Mouse (Mus musculus): ENCODE data around the gene Bloc1s5. TPM values are rescaled to one million over a fixed set of nuclear protein-coding genes. Genes with fewer than 3 reads are reported as not detected.

The Bloc1s5 gene
- polyA plus RNA-seq, 1 experiment from 2014 or later, result 20.8 TPM

DNA sequence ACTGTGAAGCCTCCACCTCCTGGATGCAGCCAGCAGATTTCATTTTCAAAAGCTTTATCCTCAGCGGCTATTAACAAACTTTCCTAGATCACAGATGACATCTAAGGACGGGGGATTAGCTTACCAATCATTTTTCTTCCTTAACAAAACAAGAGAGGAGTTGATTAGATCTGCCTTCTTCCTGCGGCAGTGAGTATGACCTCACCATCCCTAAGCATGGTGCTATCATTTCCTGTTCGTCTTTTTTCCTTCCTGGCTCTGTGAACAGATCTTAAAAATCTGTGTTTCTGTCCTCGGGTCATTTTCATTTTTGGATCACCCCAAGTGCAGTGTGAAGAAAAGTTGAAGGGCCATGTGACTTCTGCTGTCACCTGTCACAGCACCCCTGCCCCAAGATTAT lies 20.6 kb downstream of the Bloc1s5 start:
- Histone ChIP-seq H3K4me3 (no peak overlapping the region), H3K36me3 (peaks cover 10% of the 10 kb centered on the region; the same call in 1 of the 2 replicates), H3K27ac (replicated peaks) (no peak overlapping the region), H3K9ac (no peak overlapping the region), H3K9me3 (no peaks in the 10 kb centered on the region), H3K4me2 (no peak overlapping the region), H3K27me3 (no peaks in the 10 kb centered on the region), H3K4me1 (replicated peaks) (no peaks in the 10 kb centered on the region)
- no peak for ATAC-seq (ENCODE audit: low FRiP score, low read depth)
- WGBS, result 85% methylated on average over 5 of the region's 5 CpGs

GRCm38 (mm10) chr13:38613583-38613982 lies 21.3 kb downstream of the Bloc1s5 start:
- no peaks in the 10 kb centered on the region for H3K27me3 ChIP-seq
- peaks cover 10% of the 10 kb centered on the region; the same call in 1 of the 2 replicates for H3K36me3 ChIP-seq
- no peak overlapping the region for H3K9ac ChIP-seq
- H3K27ac ChIP-seq (replicated peaks), result no peak overlapping the region
- no peak overlapping the region for H3K4me3 ChIP-seq
- 91% methylated on average over 8 of the region's 8 CpGs for WGBS
- H3K9me3 ChIP-seq, result no peaks in the 10 kb centered on the region
- no peak for ATAC-seq (ENCODE audit: low FRiP score, low read depth)
- H3K4me1 ChIP-seq (replicated peaks), result no peaks in the 10 kb centered on the region
- H3K4me2 ChIP-seq, result no peak overlapping the region

DNA sequence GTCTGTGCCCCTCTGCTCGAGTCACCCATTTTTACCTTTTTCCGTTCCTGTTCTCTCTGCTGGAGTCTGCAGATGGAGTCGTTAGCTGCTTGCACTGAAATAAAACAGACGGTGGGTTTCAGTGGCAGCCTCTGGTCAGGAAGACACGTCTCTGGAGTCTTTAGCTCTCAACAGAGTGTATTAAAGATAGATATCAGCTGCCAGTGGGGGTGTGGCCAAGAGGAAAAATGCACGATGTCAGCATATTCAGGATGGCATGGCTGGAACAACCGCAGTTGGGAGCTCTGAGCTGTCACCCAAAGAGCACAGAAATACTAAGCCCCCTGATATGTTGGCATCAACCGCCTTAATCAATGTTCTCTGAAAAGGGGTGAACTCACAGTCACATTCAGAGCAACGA lies 22.3 kb downstream of the Bloc1s5 start:
- Histone ChIP-seq H3K36me3 (peaks cover 10% of the 10 kb centered on the region; the same call in 1 of the 2 replicates), H3K27me3 (no peaks in the 10 kb centered on the region), H3K9ac (no peak overlapping the region), H3K4me1 (replicated peaks) (no peaks in the 10 kb centered on the region), H3K27ac (replicated peaks) (no peak overlapping the region), H3K9me3 (no peaks in the 10 kb centered on the region), H3K4me3 (no peak overlapping the region), H3K4me2 (no peak overlapping the region)
- no peak for ATAC-seq (ENCODE audit: low FRiP score, low read depth)
- WGBS, result 94% methylated on average over 9 of the region's 9 CpGs

- Histone ChIP-seq H3K36me3 (peaks cover 10% of the 10 kb centered on the region; the same call in 1 of the 2 replicates), H3K4me2 (no peak overlapping the region), H3K4me3 (no peak overlapping the region), H3K4me1 (replicated peaks) (no peaks in the 10 kb centered on the region), H3K27ac (replicated peaks) (no peak overlapping the region), H3K9ac (no peak overlapping the region), H3K27me3 (no peaks in the 10 kb centered on the region), H3K9me3 (no peaks in the 10 kb centered on the region)
- ATAC-seq (ENCODE audit: low FRiP score, low read depth), result no peak
- 93% methylated on average over 4 of the region's 4 CpGs for WGBS
These were observed 22.7 kb downstream of the Bloc1s5 start for GRCm38 (mm10) chr13:38612179-38612578.

DNA sequence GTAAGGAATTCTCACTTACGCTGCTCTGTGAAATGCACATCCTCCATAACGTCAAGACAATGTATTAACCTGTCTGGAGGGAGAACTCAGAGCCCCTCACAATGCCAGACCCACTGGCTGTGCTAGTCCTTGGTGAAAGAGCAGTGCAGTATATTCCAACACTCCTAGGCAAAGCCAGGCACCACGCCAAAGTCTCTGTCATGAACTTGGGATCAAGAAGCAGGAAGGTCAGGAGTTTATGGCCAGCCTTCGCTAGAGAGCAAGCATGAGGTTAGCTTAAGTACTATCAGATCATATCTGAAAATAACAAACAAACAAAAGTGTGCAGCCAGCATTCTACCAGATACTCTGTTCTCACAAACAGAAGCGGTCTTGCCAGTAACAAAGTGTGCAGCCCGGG lies 24.6 kb downstream of the Bloc1s5 start:
- Histone ChIP-seq H3K36me3 (peaks cover 8% of the 10 kb centered on the region; the same call in 1 of the 2 replicates), H3K4me2 (no peak overlapping the region), H3K27ac (replicated peaks) (no peak overlapping the region), H3K27me3 (no peaks in the 10 kb centered on the region), H3K4me3 (no peak overlapping the region), H3K4me1 (replicated peaks) (no peaks in the 10 kb centered on the region), H3K9me3 (no peaks in the 10 kb centered on the region), H3K9ac (no peak overlapping the region)
- 92% methylated on average over 6 of the region's 6 CpGs for WGBS
- no peak for ATAC-seq (ENCODE audit: low FRiP score, low read depth)

GRCm38 (mm10) chr13:38607130-38607529 lies 27.8 kb downstream of the Bloc1s5 start:
- no peak overlapping the region for H3K4me2 ChIP-seq
- 92% methylated on average over 6 of the region's 6 CpGs for WGBS
- no peak for ATAC-seq (ENCODE audit: low FRiP score, low read depth)
- H3K9me3 ChIP-seq, result no peaks in the 10 kb centered on the region
- peaks cover under 1% of the 10 kb centered on the region; the same call in 1 of the 2 replicates for H3K36me3 ChIP-seq
- H3K4me3 ChIP-seq, result no peak overlapping the region
- H3K4me1 ChIP-seq (replicated peaks), result no peaks in the 10 kb centered on the region
- no peak overlapping the region for H3K27ac ChIP-seq (replicated peaks)
- H3K9ac ChIP-seq, result no peak overlapping the region
- no peaks in the 10 kb centered on the region for H3K27me3 ChIP-seq

DNA sequence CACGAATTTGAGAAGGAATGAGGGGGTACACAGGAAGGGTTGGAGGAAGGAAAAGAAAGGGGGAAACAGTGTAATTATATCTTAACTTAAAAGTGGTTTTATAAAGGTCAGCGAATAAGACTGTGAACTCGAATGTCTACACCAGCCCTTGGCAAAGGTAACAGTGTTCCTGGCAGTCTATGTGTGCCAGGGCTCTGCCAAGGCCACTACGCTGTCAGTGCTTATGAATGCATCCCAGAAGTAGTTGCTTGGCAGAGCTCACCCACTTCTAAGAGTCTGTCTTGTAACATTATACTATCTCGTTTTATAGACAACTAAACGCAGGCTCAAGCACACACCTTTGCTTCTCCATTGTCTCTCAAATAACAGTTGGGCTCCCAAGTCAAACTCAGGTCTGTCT lies 29.6 kb downstream of the Bloc1s5 start:
- Histone ChIP-seq H3K36me3 (no peaks in the 10 kb centered on the region), H3K4me1 (replicated peaks) (no peaks in the 10 kb centered on the region), H3K27ac (replicated peaks) (no peak overlapping the region), H3K27me3 (no peaks in the 10 kb centered on the region), H3K4me3 (no peak overlapping the region), H3K9me3 (no peaks in the 10 kb centered on the region), H3K9ac (no peak overlapping the region), H3K4me2 (no peak overlapping the region)
- no peak for ATAC-seq (ENCODE audit: low FRiP score, low read depth)
- 85% methylated on average over 6 of the region's 6 CpGs for WGBS

GRCm38 (mm10) chr13:38602966-38603365 lies 31.9 kb downstream of the Bloc1s5 start:
- H3K27ac ChIP-seq (replicated peaks), result no peak overlapping the region
- H3K9me3 ChIP-seq, result no peaks in the 10 kb centered on the region
- WGBS, result 85% methylated on average over 13 of the region's 13 CpGs
- no peak for ATAC-seq (ENCODE audit: low FRiP score, low read depth)
- no peak overlapping the region for H3K4me3 ChIP-seq
- H3K4me2 ChIP-seq, result no peak overlapping the region
- no peaks in the 10 kb centered on the region for H3K27me3 ChIP-seq
- H3K9ac ChIP-seq, result no peak overlapping the region
- H3K4me1 ChIP-seq (replicated peaks), result no peaks in the 10 kb centered on the region
- no peaks in the 10 kb centered on the region for H3K36me3 ChIP-seq

DNA sequence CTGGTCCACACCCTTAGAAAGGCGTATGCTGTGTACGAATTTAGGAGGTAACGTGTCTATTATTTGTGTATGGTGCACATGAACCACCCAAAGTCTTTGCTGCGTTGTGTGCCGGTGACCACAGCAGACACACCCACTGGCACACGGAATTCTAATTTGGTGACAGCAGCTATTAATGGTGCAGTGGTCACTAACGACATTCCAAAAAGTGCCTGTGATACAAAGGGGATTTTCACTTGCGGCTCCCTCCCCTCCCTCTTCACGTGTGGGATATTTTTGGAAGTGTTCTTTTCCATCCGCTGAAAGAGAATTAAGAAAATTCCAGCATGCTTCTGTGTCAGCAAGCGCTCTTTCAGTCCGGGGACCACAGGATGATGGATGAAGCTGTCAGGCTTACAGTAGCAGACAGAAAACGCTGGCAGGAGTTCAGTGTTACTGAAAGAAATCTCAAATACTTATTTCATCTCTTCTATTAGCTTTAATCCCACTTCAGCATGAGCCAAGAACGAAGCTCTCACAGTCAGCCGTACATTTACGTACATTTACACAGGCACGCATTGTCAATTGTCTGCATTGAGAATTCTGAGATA lies 32.6 kb downstream of the Bloc1s5 start:
- H3K36me3 ChIP-seq, result no peaks in the 10 kb centered on the region
- H3K9ac ChIP-seq, result no peak overlapping the region
- 69% methylated on average over 17 of the region's 17 CpGs for WGBS
- no peak overlapping the region for H3K27ac ChIP-seq (replicated peaks)
- H3K4me1 ChIP-seq (replicated peaks), result no peaks in the 10 kb centered on the region
- H3K27me3 ChIP-seq, result no peaks in the 10 kb centered on the region
- no peaks in the 10 kb centered on the region for H3K9me3 ChIP-seq
- no peak for ATAC-seq (ENCODE audit: low FRiP score, low read depth)
- H3K4me2 ChIP-seq, result no peak overlapping the region
- H3K4me3 ChIP-seq, result no peak overlapping the region

- WGBS, result 85% methylated on average over 11 of the region's 11 CpGs
- no peaks in the 10 kb centered on the region for H3K9me3 ChIP-seq
- ATAC-seq (ENCODE audit: low FRiP score, low read depth), result no peak
- H3K4me2 ChIP-seq, result no peak overlapping the region
- no peak overlapping the region for H3K9ac ChIP-seq
- H3K27me3 ChIP-seq, result no peaks in the 10 kb centered on the region
- H3K27ac ChIP-seq (replicated peaks), result no peak overlapping the region
- no peak overlapping the region for H3K4me3 ChIP-seq
- no peaks in the 10 kb centered on the region for H3K36me3 ChIP-seq
- no peaks in the 10 kb centered on the region for H3K4me1 ChIP-seq (replicated peaks)
These were observed 34.1 kb downstream of the Bloc1s5 start for GRCm38 (mm10) chr13:38600811-38601210.

DNA sequence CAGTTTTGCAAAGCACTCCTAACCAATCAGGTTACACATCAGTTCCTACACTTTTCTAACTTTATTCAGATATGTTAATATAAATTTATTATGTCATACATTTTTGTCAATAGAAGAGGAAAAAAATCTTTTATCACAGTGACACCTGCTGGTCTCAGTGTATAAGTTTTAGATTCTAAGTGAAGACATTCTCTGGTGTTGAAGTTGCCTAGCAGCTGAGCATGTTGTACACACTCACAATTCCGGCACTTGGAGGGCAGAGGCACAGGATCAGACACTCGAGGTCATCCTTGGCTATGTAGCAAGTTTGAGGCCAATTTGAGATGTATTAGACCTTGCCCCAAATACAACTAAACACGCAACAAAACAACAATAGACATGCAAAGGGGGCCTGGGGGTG lies 37.8 kb downstream of the Bloc1s5 start:
- Histone ChIP-seq H3K4me2 (no peak overlapping the region), H3K4me1 (replicated peaks) (no peaks in the 10 kb centered on the region), H3K4me3 (no peak overlapping the region), H3K9me3 (no peaks in the 10 kb centered on the region), H3K36me3 (no peaks in the 10 kb centered on the region), H3K9ac (no peak overlapping the region), H3K27me3 (no peaks in the 10 kb centered on the region), H3K27ac (replicated peaks) (no peak overlapping the region)
- no peak for ATAC-seq (ENCODE audit: low FRiP score, low read depth)
- 60% methylated on average over 3 of the region's 3 CpGs for WGBS

- no peak overlapping the region for H3K9ac ChIP-seq
These were observed 38.4 kb downstream of the Bloc1s5 start for GRCm38 (mm10) chr13:38596461-38596860.

GRCm38 (mm10) chr13:38593114-38593513 lies 41.8 kb downstream of the Bloc1s5 start:
- H3K4me3 ChIP-seq, result no peak overlapping the region
- no peak overlapping the region for H3K4me2 ChIP-seq
- H3K36me3 ChIP-seq, result no peaks in the 10 kb centered on the region
- H3K4me1 ChIP-seq (replicated peaks), result no peaks in the 10 kb centered on the region
- H3K9me3 ChIP-seq, result no peaks in the 10 kb centered on the region
- no peak for ATAC-seq (ENCODE audit: low FRiP score, low read depth)
- 61% methylated on average over 6 of the region's 6 CpGs for WGBS
- H3K27ac ChIP-seq (replicated peaks), result no peak overlapping the region
- H3K27me3 ChIP-seq, result no peaks in the 10 kb centered on the region
- H3K9ac ChIP-seq, result no peak overlapping the region

More at GRCm38 (mm10) chr13:38596461-38596860, 38.4 kb downstream of the Bloc1s5 start:
- 85% methylated on average over 4 of the region's 4 CpGs for WGBS
- no peaks in the 10 kb centered on the region for H3K27me3 ChIP-seq
- ATAC-seq (ENCODE audit: low FRiP score, low read depth), result no peak
- H3K4me2 ChIP-seq, result no peak overlapping the region
- no peaks in the 10 kb centered on the region for H3K4me1 ChIP-seq (replicated peaks)
- H3K4me3 ChIP-seq, result no peak overlapping the region
- H3K36me3 ChIP-seq, result no peaks in the 10 kb centered on the region
- no peaks in the 10 kb centered on the region for H3K9me3 ChIP-seq
- no peak overlapping the region for H3K27ac ChIP-seq (replicated peaks)

Measured in hindbrain, embryonic 15.5 days (tissue).